Mouse (Mus musculus) large intestine, adult 2 months (tissue): ENCODE results near the gene Tmprss4. TPM values are rescaled to one million over a fixed set of nuclear protein-coding genes. Genes with fewer than 3 reads are reported as not detected.
A peak's percentile ranks its signal among the peaks of the same experiment; 100 is the strongest.

ENCODE experiments used
- DNase-seq: peaks from one replicate; pipeline ENCODE4 v3.0.0-alpha.2; 2012; ENCODE audit warnings: low read depth, low spot score
- WGBS: fragments of 180-500 bp; shearing (Covaris S2); methylation state at CpG from one replicate; pipeline ENCODE4 v1.1.7; 2018; 5-methylcytosine and 5-hydroxymethylcytosine counted together
- polyA plus RNA-seq: library from polyadenylated mRNA; depleted of rRNA; stranded (reverse); fragments of >200 nt; gene quantifications from 2 replicates; pipeline ENCODE4 v1.2.3, GENCODE M21; 2012

Tmprss4 gene
- polyA plus RNA-seq, 1 experiment = 147 TPM

DNA sequence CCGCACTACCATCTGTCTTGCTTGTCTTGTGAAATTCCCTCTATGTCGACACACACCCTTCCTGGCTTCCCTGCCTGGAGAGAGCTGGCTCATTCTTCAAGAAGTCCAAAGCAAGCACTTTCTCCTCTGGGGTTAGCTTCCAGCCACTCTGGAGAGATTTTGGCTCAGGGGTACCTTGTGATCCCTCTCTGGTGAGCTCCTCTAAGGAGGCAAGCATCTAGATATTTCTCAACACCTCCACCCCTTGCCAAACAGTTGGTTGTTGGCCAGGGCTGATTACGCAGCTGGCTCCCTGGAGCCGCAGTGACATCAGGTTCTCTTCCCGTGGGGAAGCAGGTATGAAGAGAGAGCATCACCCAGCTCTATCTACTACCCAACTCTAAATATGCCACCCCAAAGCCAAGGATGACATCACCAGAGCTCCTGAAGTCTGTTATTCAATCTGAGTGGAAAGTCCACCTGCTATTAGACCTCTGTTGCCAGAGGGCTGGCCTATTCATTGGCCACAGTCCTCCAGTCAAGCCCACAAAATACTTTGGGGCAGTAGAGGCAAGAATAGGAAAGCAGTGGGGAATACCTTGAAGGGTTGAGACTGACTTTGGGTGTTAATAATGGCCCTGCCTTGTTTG lies 2.5 kb downstream of the Tmprss4 start:
- 27% methylated on average over 5 of the region's 5 CpGs for WGBS
- no peak for DNase-seq

DNA sequence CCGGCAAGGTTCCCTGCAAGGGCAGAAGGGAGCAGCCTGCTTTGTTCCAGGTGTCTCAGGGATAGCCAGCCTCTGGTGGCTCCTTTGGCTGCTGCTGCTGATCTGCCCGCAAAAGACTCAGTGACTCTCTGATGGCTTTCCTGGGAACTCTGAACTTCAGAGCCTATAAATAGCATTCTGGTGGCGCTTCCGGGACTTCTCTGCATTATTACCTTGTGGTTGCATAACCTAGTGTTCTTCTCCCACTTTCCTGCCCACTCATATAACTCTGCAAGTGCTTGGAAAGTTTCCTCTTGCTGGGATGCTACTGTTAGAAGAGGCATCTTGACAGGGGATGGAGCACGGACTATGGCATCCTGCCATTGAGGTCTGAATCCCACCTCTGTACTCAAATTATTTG lies 6.3 kb downstream of the Tmprss4 start:
- 31% methylated on average over 5 of the region's 5 CpGs for WGBS

DNA sequence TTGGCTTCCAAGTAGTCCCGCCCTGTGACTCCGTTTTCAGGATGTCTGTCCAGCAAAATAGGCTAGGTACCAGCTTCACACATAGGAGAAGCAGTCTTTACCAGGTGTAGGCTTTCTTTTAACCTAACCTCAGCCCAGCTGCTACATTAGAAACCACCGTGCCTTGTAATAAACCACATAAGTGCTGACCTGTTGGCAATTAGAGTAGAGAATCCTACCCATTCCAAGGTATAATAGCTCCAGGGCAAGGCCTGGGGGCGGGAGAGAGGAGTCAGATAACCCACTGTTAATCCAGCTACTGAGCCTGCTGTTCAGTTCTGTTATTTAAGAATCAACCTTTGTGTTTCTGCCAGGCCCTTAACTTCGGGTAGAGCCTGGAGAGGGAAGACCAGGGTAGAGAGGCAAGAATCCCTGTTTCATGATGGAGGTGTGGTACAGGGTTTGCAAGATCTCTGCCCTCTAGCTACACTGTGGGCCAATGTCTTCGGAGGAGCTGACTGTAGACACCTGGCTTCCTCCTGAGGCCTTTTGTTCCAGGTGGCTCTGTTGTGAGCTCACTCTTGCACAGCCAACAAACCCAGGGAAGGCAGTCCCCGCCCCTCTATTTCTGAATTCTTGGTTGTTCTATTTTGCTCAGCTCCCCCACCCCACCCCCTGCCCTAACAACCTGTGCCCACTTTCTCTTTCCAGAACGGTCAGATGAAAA lies 7.6 kb downstream of the Tmprss4 start:
- DNase-seq = no peak
- WGBS = 48% methylated on average over 8 of the region's 8 CpGs

More for the DNA sequence above, 6.3 kb downstream of the Tmprss4 start:
- DNase-seq = no peak

DNA sequence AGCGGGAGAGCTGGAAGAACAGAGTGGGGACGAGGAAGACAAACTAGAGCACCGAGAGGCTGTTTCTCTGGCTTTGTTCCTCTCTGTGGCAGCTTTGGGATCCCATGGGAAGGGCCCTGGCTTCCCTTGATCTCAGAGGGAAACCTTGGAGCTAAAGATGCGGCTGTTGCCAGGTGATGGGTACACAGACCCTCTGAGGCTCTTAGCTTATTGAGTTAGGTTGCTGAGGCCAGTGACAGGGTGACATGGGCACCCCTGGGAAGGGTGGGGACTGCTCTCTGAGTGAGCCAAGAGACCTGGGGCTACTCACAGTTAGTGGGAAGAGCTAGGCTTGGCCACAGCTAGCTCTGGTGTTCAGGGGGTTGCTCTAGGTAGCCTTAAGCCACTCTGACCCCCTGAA lies 8.4 kb downstream of the Tmprss4 start:
- no peak for DNase-seq
- WGBS = 70% methylated on average over 4 of the region's 4 CpGs

DNA sequence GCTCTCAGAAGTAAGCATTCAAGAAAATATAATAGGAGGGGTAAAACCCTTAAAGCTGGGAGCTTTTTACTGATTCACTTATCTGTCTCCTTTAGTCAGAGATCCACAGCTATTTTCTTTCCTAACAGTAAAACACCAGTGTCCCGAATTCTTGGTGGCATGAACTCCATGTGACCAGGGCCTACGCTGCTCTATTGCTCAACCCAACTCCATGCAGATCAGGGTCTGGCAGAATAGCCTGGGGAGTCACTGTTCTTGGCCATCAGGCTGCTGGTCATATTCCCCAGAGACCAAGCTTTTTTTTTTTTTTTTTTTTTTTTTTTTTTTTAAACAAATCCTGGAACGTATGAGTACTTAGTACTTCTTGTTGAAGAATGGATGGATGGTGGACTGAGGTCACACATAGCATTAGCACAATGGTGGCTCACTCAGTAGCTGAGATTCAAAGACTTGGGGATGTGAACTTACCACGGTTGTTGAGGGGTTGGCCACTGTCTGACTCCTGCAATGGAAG lies 14.2 kb downstream of the Tmprss4 start:
- WGBS = 32% methylated on average over 4 of the region's 4 CpGs

DNA sequence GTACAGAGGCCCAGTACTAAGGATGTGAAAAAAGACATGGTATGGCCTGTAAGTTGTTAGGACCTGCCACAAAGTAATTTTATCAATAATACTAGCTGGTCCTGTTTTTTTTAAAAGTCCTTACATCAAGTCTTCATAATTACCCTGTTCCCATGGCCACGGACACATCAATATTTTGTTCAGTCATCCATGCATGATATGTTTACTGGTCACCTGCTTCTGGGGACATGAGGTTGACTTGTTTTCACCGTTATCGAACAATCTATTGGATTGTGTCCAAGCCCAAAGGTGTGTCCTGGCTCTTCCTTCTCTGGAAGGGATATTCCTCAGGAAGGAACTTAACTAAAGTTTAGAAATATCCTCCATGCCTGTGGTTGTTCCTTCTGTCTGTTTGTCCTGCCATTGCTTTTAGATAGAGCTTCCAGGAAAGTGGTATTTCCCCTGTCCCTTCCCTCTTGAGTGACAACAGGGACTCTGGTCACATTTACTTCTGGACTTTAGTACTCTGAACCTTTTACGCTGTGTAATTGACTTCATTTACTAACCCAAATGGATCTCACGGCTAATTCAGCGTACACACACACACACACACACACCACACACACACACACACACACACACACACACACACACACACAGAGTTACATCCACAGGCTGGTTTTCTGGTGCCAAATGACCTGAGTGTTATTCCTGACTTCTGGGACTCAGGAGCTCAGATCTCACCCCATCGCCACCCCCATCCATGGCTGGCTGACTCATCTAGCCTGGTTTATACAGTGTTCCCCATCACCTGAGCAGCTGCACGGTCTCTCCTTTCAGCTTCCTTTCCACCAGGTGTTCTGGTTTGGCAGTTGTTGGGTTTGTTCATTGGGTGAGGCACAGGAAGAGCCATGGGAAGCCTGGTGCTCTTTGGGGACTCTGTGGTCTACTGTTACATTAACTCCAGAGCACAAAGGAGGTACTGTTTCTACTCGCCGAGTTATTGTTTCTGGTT lies 15.0 kb downstream of the Tmprss4 start:
- DNase-seq = no peak
- 31% methylated on average over 10 of the region's 10 CpGs for WGBS

More for the DNA sequence above, 14.2 kb downstream of the Tmprss4 start:
- no peak for DNase-seq

DNA sequence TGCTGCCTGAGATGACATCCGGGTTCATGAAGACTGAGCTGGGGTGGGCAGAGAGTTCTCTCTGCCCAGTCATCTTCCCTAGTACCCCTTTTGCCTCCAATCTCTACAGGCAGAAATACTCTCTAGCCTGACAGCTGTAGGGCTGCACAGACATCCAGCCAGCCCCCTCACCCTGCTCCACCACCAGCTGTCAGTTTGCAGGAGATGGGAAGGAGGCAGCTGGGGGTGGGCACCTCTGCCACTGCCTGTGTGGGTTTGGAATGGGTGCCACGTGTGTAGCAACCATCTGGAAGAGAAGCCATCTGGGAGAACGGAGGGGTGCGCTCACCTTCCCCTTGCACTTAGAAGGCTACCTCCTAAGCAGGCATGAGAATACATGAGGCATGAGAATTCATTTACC lies 18.6 kb downstream of the Tmprss4 start:
- 84% methylated on average over 4 of the region's 4 CpGs for WGBS
- DNase-seq = no peak

DNA sequence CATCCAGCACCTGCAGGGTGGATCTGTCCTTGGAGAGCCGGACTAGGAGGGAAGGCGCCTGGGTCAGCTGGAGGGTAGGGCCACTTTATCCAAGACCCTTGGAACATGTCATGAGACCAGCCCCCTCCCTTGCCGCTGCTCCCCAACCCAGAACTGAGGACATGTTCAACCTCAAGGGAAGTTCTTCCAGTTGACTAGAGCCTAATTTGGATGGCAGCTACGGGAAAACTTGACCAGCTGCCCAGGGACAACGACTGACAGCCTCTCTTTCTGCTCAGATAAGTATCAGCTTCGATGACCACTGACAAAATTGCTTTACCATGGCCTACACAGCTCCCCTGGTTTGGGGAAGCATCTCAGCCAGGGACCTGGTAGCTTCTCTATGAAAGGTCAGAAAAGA lies 20.6 kb downstream of the Tmprss4 start:
- WGBS = 76% methylated on average over 6 of the region's 6 CpGs
- no peak for DNase-seq

DNA sequence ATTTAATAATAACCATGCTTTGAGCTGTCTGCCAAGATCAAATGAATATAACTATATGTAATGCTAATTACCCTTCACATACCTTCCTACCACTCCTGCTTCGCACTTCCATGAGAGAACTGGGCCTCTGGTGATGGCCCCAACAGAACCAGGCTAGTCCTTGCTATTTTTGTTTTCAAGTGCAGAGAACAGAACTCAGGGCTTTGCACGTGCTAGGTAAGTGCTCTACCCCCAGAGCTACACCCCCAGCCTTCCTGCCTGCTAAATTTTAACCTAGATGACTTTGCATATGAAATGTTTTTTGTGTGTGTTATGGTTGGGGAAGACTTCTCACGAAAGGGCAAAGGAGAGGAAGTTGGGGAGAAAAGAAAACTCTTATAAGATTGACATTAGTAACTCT lies 21.4 kb downstream of the Tmprss4 start:
- no peak for DNase-seq
- 32% methylated on average over 3 of the region's 3 CpGs for WGBS

DNA sequence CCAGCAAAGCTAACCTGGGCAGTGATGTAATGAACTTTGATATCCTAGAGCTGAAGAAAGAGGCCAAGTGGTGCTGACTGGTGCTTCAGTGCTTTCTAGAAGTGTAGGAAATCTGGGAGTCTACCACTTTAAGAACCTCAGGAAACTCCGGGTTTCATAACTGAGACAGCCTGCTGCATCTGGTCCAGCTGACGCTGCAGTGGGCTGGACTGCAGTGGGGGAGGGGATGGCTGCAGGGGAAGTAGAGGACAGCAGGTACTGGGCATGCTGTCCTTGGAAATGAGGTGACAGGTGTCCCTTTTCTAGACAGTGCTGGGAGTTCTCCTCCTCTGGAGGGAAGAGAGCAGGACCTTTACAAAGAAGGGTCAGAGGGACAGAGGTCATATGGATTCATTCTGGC lies 22.1 kb downstream of the Tmprss4 start, which contains the start of gene BC049352:
Gene BC049352 (plus strand): TSS at position 238 of the 400 bp plus-strand sequence.
- WGBS = 15% methylated on average over 2 of the region's 2 CpGs

DNA sequence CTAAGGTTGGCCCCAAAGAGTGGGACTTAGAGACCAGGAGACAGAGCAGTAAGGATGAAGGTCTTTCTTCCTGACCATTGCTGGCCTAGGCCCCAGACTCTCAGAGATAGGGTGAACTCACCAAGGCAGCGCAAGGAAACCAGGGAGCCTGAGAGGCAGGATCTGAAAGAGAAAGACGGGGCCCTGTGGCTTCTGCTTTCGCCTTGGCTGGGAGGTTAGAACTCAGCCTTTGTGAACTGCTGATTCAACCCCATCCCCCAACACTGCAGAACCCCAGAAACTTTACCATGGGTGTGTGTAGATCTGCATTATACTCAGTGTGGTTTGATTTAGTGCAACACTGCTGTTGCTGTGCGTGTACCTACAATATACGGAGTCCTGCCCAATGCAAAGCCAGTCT lies 24.6 kb downstream of the Tmprss4 start:
- DNase-seq = no peak
- WGBS = 85% methylated on average over 5 of the region's 5 CpGs

More for the DNA sequence above, 22.1 kb downstream of the Tmprss4 start, which contains the start of gene BC049352:
- DNase-seq = no peak

DNA sequence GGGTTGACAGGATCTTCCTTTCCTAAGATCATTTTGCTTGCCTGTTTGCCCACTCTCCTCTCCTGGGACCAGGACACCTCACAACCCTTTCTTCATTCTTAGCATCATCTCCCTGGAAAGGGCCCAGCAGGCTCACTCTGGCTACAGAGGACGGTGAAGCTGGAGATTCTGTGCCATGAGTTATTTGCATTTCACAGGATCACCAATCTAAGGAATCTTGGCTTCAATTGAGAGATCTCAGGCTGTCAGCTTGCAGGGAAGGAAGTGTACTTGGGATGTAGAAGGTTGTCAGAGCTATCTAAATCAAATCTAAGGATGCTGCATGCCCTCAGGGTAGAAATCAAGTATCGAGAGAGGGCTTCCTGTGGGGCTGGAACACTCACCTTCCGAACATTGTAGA lies 30.4 kb downstream of the Tmprss4 start:
- no peak for DNase-seq

DNA sequence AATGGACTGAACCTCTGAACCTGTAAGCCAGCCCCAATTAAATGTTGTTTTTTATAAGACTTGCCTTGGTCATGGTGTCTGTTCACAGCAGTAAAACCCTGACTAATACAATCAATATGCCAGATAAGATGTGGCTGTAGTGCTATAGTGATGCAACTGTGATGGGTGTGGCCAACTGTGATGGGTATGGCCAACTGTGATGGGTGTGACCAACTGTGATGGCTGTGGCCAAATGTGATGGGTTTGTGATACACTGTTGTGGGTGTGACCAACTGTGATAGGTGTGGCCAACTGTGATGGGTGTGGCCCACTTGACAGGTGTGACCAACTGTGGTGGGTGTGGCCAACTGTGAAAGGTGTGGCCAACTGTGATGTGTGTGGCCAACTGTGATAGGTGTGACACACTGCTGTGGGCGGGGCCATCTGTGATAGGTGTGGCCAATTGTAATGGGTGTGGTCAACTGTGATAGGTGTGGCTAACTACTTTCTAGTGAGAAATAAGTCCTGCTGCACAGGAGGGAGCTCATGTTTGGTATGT lies 32.8 kb downstream of the Tmprss4 start:
- DNase-seq = no peak
- 95% methylated on average over 1 of the region's 1 CpGs for WGBS

More for the DNA sequence above, 30.4 kb downstream of the Tmprss4 start:
- 74% methylated on average over 3 of the region's 3 CpGs for WGBS

DNA sequence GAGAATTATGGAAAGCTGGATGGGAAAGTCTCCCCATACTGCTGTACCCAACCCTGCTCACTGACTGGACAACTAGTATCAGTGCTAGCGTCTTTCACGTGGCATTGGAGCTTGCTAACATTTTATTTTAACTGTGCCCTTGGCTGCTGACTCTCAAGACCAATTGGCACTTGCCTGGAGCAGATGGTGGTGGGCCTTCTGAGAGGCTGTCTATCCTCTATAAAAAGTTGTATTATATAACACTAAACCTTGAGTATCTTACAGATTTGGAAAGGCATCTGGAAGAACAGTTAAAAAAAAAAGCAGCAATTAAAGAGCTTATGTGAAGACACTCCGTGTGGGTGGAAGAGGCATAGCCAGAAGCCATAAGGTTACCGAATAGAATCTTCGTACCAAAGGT lies 33.7 kb downstream of the Tmprss4 start:
- DNase-seq = no peak
- 65% methylated on average over 5 of the region's 5 CpGs for WGBS

DNA sequence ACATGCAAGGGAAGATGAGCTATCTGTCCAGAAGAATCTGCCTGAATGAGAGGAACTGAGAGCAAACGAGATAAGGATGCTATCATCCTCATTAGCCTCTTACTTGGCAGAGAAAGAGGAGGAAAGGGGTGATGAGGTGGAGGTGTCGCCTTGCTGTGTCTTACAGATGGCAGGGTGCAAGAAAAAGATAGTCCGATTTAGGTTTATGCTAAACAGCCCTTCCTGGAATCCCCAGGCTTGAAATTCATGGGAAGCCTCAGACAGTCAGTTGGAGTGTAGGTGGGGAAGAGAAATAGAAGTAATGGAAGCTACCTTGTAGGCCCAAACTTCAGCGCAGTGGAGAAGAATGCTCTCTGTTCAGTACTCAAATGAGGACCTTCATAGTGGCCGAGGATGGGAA lies 36.0 kb downstream of the Tmprss4 start:
- WGBS = 75% methylated on average over 5 of the region's 5 CpGs
- DNase-seq = no peak

DNA sequence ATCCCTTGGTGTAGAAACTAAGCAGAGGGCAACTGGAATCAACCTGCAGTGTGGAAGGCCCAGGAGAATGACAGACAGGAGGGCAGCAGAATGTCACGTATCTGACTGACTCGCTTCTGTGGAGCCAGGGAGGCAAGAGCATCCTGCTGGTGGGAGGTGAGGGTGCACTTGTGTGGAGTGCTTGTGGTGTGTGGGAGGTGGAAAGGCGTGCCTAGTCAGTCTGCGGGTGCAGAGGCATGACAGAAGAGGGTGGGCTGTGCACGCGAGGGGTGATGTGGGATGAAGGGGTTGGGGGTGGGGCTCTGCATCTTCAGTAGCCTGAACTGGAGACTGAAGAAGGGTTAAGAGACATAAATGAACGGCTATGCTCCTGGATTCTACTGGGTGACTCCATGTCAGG lies 50.5 kb downstream of the Tmprss4 start:
- DNase-seq = no peak
- 72% methylated on average over 7 of the region's 7 CpGs for WGBS

DNA sequence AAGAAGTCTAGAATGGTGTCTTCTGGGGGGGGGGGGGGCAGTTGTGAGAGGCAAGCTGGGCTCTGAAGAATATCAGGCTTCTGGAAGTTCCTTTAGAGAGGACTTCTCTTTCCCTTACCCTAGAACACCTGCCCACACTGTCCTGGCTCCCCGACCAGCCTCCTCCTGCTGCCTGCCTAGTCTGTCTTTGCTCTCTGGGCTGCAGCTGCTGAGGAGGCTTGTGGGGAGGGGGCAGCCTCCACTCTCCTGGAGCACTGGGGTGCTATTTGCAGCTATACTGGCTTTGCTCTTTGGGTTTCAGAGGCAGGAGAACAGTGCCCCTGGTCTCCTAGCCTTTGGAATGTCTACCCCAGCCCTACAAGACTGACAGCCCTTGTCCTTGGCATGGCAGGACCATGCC lies 53.0 kb downstream of the Tmprss4 start:
- WGBS = 29% methylated on average over 1 of the region's 1 CpGs
- DNase-seq = no peak

DNA sequence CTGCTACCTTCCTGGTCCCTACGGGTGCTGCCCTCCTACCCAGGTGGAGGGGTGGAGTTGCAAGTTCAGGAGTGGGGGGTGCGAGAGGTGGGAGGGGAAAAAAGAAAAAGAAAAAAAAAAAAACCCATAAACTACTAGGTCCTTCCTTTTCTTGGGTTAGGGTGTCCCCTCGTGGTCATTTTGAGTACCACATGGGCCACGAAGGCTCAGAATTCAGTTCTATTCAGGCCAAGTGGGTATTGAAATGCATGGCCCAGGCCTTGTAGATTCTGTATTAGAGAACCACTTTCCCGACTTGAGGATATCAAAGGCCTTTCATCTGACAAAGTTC lies 57.7 kb downstream of the Tmprss4 start:
- WGBS = 1% methylated on average over 5 of the region's 5 CpGs
- peak; percentile 51 for DNase-seq

DNA sequence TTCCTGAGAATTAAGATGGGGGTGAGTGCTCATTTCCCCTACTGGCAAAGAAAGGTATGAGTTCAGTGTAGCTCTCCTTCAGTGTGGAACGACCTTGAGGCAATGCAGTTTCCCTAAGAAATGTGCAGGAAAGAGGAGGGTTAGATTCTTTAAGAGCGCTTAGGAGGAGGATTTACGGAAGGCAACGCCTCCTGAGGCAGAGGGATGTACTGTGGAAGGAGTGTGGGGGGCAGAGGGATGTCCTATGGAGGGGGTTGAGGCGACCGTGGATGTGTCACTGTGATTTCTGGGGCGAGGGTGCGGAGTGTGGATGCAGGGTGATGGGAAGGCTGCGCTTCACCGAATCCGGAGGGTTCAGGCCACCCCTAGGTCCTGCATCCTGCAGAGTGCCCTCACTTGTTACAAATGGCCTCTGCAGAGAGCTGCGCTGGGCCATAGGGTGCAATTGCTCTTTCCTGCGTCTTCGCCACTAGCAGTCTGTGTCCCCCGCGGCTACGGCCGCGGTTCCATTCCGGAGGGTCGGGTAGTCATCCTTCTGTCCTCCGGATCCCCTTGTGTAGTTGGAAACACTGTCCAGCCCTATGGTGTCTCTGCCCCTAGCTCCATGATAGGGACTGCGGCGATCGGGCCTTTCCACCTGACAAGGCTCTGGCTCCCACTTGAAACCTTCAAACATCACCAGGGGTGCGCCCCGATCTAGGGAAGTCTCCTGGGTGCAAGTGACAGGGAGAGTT lies 58.2 kb downstream of the Tmprss4 start:
- 8% methylated on average over 27 of the region's 27 CpGs for WGBS
- no peak for DNase-seq
